Mouse (Mus musculus) urinary bladder, adult 18-20 months (tissue): ENCODE measurements at regions not wholly inside any gene's neighbourhood (a gene's known extent, or its start where the extent isn't known, plus 50 kb on each side); places are given as distances from the start of the nearest gene placed in this dataset.

Experiments used
- DNase-seq, 2 experiments: peaks; one replicate each; pipeline ENCODE4 v3.0.0; 2022; ENCODE audit warnings: low spot score in 2 of 2, mixed read lengths in 2 of 2

DNA sequence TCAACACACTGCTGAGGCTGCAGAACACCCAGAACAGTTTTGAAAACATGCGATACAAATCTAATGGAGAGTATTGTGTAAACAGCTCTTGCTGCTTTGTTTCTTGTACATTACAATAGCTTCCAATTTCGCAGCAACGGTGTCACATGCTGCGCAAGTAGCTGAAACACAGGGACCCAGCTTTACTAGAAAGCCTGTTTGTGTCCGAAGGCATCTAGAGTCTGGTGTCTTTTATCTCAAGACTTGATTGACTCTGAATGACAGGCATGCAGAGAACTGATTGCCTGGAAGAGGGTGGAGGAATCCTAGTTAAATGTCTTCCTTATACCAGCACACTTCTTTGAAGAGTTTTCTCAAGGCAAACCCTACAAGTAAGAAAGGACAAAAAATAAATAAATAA lies 66.1 kb upstream of the Fgf10 start:
- DNase-seq: no peak

DNA sequence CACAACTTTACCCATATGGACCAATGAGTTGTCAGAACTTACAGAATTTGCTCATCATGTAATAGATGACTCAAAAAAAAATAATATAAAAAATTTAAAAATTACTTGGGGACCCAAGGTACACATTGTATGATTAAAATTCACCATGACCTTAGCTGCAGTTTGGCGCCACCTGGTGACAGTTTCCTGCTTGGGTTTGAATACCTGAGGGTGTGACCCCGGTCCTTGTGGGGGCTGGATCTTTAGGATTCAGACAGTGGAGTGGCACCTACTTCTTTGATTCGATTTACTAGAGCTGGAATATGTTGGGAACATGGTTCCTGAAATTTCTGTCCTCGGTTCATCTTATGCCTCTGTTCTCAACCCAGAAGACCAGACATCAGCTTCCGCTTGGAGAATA lies 72.7 kb upstream of the Fgf10 start:
- peak in 1 of 2 experiments; percentile 1 for DNase-seq

DNA sequence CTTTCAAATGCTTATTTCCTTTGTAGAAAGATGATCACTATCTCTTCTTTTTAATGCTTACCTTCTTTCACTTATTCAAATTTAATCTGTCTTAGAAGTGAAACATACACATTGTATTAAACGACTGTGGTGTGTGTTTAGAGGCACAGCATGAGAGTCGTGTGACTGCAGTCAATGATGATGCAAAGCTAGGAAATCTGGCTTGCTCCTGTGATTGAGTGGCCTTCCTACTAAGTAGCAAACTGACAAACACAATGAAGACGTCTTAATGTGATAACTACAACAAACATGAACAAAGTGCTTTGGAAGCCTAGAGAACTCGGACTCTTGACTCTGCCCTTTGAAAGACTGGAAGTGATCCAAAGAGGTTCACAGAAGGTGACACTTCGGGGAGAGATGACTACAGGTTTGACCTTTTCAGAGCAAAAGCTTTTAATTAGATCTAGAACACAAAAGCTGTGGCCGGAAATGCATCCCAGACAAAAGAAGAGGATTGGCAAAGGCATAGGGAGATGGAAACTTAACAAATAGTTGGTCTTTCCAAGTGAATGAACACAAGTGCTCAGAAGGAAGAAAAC lies 73.3 kb upstream of the Fgf10 start:
- DNase-seq: no peak

DNA sequence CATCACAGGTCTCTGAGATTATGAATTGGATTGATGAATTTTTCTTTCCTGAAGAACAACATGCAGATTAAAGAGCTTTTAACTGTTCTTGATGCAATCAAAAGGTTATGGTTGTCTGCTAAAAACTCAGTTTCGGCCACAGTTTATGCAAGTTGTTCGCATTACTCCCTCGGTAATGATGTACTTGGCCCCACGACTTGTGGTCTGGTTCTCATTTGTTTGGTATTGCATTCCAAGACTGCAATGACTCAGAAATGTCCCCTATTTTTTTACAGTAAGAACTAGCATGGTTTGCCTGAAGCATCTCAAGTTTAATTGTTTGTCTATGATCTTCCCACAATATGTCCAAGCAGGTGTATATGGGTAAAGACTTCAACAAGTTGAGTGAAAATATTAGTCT lies 77.5 kb upstream of the Fgf10 start:
- DNase-seq: no peak

DNA sequence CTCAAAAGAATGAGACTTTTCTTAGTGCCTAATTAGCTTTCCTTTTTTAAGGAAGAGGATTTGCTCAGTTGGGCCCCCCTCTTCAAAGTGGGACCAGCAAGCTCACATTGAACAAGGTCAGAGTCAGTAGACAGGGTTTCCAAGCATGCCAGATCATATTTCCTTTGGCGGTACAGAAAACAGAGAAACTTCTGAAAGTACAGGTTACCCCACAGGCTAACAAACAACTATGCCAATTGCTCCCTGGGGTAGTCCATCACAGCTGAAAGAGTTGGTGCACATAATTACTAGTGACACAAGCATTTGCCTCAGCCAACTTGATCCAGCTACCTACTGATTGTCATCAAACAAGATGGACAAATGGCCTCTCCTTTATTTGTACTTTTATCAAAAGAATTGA lies 97.0 kb upstream of the Fgf10 start:
- DNase-seq: no peak

DNA sequence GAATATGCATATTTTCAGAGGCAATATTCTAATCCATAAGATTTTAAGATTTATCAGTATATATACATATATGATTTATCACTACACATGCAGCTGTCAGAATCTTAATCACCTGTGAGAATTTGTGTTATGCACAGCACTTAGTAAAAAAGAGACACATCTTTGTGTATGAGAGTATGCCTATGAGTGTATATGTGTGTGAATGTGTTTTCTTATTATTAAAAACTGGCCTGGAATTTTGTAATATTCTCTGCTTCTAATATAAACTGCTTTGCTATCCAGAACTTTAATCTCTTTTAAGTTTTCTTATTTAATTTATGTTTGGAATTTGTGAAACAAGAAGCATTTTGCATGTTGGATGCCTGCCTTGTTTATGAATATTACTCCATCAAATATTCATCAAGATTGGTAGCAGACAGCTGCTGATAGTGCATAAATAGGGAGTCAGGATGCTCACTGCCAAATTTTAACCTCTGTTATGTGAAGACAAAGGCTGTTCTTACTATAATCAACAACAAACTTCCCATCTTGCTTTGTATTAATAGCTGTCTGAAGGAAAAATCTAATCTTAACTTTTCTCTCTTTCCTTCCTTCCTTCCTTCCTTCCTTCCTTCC lies 104.3 kb upstream of the Fgf10 start:
- no peak for DNase-seq

DNA sequence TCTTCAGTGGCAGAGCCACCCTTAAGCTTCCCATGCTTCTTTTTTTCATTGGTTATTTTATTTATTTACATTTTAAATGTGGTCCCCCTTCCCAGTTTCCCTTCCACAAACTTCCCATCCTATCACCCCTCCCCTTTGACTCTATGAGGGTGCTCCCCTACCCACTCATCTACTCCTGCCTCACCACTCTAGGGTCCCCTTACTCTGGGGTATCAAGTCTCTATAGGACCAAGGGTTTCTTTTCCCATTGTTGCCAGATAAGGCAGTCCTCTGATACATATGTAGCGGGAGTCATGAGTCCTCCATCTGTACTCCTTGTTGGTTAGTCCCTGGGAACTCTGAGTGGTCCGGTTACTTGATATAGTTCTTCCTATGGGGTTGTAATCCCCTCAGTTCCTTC lies 110.6 kb upstream of the Fgf10 start:
- DNase-seq: no peak

DNA sequence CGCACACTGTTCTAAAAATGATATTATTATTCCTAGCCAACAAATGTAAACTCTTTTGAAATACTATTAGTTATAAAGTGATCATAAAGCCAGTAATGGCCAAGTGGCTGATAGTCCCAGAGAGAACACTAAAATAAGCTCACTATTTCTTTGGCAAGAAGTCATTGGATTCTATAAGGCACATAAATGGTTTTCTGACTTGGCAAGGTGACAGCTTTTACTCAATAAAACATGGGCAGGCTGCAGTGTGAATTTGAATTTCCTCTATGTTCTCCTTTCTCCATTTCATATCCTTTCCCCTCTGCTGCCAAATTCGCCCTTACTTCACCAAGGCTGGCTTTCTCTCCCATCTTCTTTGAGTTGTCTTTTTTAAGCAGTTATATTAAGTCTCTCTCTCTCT lies 117.6 kb upstream of the Fgf10 start:
- no peak for DNase-seq

DNA sequence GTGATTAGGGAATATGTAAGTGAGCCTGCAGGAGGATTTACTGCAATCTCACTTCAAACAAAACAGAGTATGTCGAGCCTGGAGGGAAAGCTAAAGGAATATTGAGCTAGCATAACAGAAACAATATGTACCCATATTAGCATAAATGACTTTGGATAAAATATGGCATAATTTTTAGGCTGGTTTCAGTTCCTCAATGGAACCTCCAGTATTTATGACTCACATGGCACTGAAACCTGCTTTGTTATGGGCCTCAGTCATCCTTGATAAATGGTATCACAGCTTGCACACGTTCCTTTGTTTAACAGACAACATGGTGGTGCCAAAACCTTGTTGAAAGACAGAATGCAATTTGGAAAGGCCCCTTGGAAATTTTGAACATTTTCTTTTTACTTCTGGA lies 130.8 kb upstream of the Fgf10 start:
- DNase-seq: no peak

DNA sequence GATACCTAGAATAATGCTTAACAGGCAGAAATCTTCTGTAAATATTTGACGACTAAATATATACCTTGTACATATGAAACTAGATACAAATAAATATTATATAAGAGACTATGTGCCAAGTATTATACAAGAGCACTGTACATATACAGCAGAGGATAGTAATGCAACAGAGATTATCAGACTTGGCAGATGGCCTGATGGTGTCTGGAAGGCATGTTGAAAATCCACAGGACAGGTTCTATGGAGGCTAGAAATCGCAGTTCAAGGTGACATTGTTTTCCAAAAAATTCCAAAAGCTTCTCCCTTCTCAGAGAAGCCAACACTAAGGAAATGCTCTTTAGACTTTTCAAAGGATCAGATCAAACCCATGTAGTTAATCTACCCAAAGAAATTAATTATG lies 126.9 kb upstream of the Mrps30 start:
- DNase-seq: no peak

DNA sequence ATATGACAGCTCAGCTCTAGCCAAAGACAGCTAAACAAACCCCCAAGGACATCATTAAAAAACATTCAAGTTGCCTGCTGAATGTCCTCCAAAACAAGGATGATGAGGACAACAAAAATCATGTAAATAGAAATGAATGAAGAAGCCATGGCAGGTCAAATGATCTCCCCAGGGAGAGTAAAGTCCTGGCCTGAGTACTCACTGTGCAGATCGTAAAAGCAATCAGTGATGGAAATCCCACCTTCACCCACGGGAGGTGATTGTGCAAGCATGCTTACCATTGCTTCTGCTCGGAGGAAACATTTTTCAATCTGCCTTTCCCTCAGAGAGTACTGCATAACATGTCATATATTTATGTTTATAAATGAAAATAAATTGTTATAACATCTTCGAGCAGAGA lies 119.1 kb upstream of the Mrps30 start:
- DNase-seq: no peak

DNA sequence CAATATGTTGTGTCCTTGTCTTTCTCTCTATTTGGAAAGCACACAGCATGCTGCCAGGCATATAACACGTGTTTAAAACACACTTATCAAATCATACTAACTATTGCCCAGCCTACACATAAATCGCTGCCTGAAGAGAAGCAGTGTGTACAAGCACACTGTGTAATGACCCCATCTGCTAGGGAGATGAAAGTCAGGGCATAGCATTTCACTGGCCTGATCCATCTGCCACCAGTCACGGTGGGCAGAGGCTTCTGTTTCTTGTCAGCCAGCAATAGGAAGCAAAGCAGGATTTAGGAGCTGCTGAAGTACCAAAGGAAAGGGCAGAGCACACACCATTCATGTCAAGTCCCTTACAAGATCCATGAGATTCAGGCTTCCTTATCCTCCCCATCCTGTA lies 103.6 kb upstream of the Mrps30 start:
- no peak for DNase-seq

DNA sequence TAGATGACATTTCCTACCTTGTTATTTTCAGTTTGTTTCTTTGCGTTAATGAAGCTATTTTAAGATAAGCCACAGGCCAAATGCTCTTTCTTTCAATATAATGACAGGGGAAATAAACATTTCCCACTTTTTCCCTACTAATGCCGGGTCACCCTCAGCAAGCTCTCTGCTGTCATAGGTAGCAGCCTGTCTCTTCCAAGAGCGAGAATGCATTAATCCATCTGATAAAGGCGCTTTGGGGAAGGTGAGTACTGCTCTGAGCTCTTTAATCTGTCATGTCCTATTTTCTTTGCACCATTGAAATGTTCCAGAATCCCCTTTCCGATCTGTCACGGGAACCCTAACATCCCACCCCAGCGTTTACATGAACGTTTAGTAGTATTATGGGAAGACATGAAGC lies 96.0 kb upstream of the Mrps30 start:
- no peak for DNase-seq

DNA sequence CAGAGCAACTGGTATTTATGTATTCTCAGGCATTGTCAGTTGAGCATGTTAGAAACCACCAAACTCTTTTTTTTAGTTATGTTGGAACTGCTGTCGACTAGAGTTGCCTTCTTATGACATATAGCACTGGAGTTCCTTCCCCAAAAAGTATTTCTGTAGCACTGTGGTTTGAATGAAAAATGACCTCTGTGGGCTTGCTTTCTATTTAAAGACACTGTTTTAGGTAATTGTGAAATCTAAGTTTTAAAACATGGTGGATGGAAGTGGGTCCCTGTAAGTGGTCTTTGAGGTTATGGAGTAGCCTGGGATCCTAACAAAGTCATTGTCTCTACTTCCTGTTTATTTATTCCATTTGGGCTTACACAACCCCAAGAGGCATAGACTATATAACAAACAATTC lies 93.2 kb upstream of the Mrps30 start:
- no peak for DNase-seq

DNA sequence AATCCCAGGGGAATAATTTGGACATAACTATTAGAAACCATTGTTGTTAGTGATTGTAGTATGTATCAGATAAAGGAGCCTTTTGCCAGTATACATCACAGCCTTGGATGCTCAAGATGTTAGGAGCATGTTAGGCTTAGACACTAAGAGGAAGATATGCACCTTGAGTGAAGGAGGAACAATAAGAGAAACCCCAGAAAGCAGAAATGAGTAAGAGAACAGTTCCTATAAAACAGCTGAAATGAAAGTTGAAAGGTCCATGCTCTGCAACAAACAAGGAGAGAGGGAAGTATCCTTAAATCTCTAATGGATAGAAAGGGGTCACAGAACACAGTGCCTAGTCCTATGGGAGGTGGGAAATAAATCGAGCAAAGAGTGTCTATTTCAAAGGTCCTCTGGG lies 91.4 kb upstream of the Mrps30 start:
- DNase-seq: no peak

DNA sequence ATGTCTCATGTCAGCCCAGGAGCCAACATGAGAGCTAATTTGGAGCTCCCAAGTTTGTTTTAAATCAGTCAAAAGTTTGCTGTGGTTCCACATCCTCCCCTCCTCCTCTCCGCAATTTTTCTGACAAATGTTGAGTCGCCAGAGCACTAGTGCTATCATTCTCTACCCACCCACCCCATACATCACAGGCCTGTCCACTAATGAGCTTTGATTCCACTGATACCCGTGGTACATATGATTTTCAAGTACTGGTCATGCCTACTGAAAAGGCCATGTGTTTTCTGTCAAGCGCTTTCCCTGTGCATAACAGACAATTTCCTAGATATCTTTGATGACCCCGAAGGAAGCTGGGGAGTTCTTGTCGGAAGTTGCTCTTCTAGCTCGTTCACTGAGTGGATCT lies 85.5 kb upstream of the Mrps30 start:
- DNase-seq: no peak

DNA sequence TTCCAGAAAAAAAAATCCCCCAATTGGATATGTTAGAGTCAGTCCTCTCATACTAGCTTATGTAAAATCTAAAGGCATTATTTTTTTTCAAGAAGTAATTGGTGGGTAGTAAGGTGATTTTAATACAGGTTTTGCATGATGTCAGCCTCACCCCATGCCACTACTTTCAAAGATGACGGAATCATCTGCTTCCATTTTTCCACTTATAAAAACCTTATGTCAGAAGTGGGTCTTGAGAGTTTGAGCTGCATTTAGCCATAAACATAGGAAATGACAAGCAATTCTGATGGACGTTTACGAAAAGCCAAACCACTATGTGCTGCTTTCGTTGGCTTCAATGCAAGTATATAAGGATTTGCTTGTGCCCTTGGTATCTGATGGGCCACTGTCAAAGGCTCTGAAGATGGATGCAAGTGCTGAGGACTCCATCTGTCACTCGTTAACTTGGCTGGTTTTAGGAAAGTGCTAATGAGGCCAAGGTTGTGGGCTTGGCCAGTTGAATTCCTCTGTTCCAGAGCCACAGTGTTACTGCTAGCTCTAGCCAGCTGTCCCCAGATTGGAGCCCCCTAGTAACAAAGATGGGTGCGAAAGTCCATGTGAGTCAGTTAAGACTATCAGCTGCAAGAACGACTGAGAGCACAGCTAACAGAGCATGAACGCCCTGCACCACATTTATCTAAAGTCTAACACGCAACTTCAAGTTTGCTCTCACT lies 72.8 kb upstream of the Mrps30 start:
- DNase-seq: no peak

DNA sequence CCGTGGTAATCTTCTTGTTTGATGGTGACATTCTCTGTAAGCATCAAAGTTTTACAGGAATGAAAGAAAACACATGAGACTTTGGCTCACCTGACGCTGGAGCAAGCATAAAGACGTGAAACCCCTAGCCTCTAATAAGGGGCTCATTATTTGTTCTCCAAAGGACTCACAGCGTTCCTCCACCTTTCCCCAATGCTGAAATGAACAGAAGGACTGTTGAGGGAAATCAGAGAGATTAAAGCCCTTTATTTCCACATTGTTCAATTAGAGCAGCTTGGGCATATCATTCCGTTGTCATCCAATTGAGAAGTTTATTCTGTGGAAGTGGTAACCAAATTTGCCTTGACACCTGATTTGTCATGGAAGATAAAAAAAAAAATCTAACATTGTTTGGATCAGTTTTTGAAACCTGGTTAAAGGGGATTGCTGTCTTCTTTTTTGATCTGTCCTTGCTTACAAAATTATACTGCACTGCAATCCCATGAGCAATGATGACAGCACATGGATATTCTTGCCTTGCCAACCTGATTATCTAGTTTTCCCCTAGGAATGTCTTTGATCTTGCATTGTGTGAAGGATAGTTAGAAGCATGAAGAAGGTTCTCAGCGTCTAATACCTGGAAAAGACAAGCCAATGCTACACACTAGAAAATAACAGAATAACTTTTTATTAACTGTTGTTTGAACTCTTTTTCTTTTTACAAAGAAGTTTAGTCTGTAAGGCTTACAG lies 62.1 kb upstream of the Mrps30 start:
- no peak for DNase-seq

DNA sequence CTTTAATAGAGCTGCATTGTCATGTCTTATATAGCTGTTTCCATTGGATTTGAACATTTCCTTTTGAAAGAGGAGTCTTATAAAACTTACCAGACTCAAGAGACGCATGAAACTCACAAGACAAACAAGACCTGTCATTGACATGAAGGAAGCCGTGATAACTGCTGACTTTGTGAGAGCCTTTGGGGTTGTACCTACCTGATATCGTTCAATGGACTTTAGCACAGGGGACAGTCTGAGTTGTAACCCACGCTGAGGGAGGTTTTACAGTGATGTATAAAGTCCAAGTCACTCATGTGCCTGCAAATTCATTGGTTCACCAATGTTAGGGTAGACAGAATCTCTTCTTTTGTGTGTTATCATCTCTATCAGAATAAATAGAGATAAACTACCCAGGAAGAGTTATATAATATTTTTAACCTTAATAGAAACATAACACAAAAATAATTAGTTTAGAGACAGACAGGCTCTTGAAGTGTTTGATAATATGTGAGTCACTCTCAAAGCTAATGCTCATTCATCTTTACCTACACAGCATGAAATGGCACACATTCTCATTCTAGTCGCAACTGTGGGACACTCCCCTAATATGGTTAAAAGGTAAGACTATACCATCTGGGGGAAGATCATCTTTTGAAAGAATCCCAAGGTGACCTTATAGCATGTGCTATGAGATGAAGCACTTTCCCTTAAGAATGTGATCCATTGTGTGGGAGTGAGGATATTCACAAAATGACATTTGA lies 54.4 kb upstream of the Mrps30 start:
- no peak for DNase-seq
